Mouse (Mus musculus) intestine, embryonic 14.5 days (tissue): ENCODE results near the gene Dusp1. TPM values are rescaled to one million over a fixed set of nuclear protein-coding genes. Genes with fewer than 3 reads are reported as not detected.

Experiments used
- ATAC-seq: fragments of 200-750 bp; cut with Nextera tagmentation; replicated peaks from 2 replicates; pipeline ENCODE4 v1.8.0; 2017; ENCODE audit warnings: low read depth, moderate number of reproducible peaks, moderate TSS enrichment, moderate library complexity; ENCODE audit not compliant: low FRiP score, low TSS enrichment
- DNase-seq: peaks from one replicate; pipeline ENCODE4 v3.0.0-alpha.2; 2018; ENCODE audit warnings: low spot score
- H3K27ac ChIP-seq: fragments of 300-500 bp; sonication (generic); 2 replicates; pipeline ENCODE4 v1.5.1; 2014; ENCODE audit warnings: low read depth, mild to moderate bottlenecking, control low read depth
- H3K27me3 ChIP-seq: fragments of 300-500 bp; sonication (generic); replicated peaks from 2 replicates; pipeline ENCODE4 v1.6.1; 2014; ENCODE audit warnings: low read length, control low read depth; ENCODE audit not compliant: control insufficient read depth, insufficient read depth
- H3K36me3 ChIP-seq: fragments of 300-500 bp; sonication (generic); 2 replicates; pipeline ENCODE4 v1.6.1; 2014; ENCODE audit warnings: low read length, control low read depth; ENCODE audit not compliant: control insufficient read depth, insufficient read depth
- H3K4me1 ChIP-seq: fragments of 300-500 bp; sonication (generic); replicated peaks from 2 replicates; pipeline ENCODE4 v1.6.1; 2014; ENCODE audit warnings: low read length, control low read depth, mixed read lengths; ENCODE audit not compliant: control insufficient read depth, insufficient read depth
- H3K4me2 ChIP-seq: fragments of 300-500 bp; sonication (generic); 2 replicates; pipeline ENCODE4 v1.6.1; 2014; ENCODE audit warnings: low read length
- H3K4me3 ChIP-seq: fragments of 300-500 bp; sonication (generic); 2 replicates; pipeline ENCODE4 v1.5.1; 2014; ENCODE audit warnings: low read depth, low read length, control low read depth, mixed read lengths
- H3K9ac ChIP-seq: fragments of 300-500 bp; sonication (generic); 2 replicates; pipeline ENCODE4 v1.6.1; 2014; ENCODE audit warnings: mild to moderate bottlenecking, low read length
- H3K9me3 ChIP-seq: fragments of 300-500 bp; sonication (generic); 2 replicates; pipeline ENCODE4 v1.6.1; 2016; ENCODE audit warnings: low read length, control low read depth; ENCODE audit not compliant: control insufficient read depth
- WGBS: fragments of 180-500 bp; shearing (Covaris S2); extraction: QIAGEN DNeasy Blood & Tissue Kit; methylation state at CpG from one replicate; pipeline ENCODE4 v1.1.7; 2014; 5-methylcytosine and 5-hydroxymethylcytosine counted together
- polyA plus RNA-seq: library from polyadenylated mRNA; unstranded; fragments of >200 nt; fragmentation: Nextera tagmentation; extraction: Ambion mirVana; gene quantifications from 2 replicates; pipeline ENCODE4 v1.2.1, GENCODE M21; 2014

The Dusp1 gene
- polyA plus RNA-seq, 1 experiment from 2014 or later, result 17.0 TPM

GRCm38 (mm10) chr17:26488711-26489403 is 73.1 kb downstream of the Dusp1 start:
- DNase-seq (no peak), ATAC-seq (no peak)
- WGBS, result 72% methylated on average over 8 of the region's 8 CpGs
- Histone ChIP-seq H3K4me3 (no peak overlapping the region), H3K27me3 (no peaks in the 10 kb centered on the region), H3K36me3 (no peaks in the 10 kb centered on the region), H3K27ac (no peak overlapping the region), H3K9ac (no peak overlapping the region), H3K4me2 (no peak overlapping the region), H3K9me3 (peaks cover 6% of the 10 kb centered on the region), H3K4me1 (0 out of 2 replicates have a peak, but pooled peaks cover 3% of the 10 kb centered on the region)

- H3K27ac ChIP-seq, result no peak overlapping the region
- no peak overlapping the region for H3K4me2 ChIP-seq
- H3K4me1 ChIP-seq, result 0 out of 2 replicates have a peak, but pooled peaks cover 3% of the 10 kb centered on the region
- no peak for ATAC-seq
- H3K36me3 ChIP-seq, result no peaks in the 10 kb centered on the region
- H3K9me3 ChIP-seq, result peaks cover 3% of the 10 kb centered on the region; the same call in 1 of the 2 replicates
- WGBS, result 98% methylated on average over 4 of the region's 4 CpGs
- no peak overlapping the region for H3K4me3 ChIP-seq
- H3K27me3 ChIP-seq, result no peaks in the 10 kb centered on the region
- H3K9ac ChIP-seq, result no peak overlapping the region
- DNase-seq, result no peak
Observed at GRCm38 (mm10) chr17:26487917-26488316, 74.0 kb downstream of the Dusp1 start.

GRCm38 (mm10) chr17:26487266-26487665 is 74.7 kb downstream of the Dusp1 start:
- H3K4me1 ChIP-seq, result 0 out of 2 replicates have a peak, but pooled peaks cover 3% of the 10 kb centered on the region

GRCm38 (mm10) chr17:26484626-26485421 is 77.1 kb downstream of the Dusp1 start:
- H3K27ac ChIP-seq, result no peak overlapping the region
- 0 out of 2 replicates have a peak, but pooled peaks cover 3% of the 10 kb centered on the region for H3K4me1 ChIP-seq
- 85% methylated on average over 14 of the region's 14 CpGs for WGBS
- H3K36me3 ChIP-seq, result no peaks in the 10 kb centered on the region
- no peak for ATAC-seq
- H3K27me3 ChIP-seq, result no peaks in the 10 kb centered on the region
- H3K4me2 ChIP-seq, result no peak overlapping the region
- H3K9me3 ChIP-seq, result no peaks in the 10 kb centered on the region
- H3K9ac ChIP-seq, result no peak overlapping the region
- no peak overlapping the region for H3K4me3 ChIP-seq
- no peak for DNase-seq

More at GRCm38 (mm10) chr17:26487266-26487665, 74.7 kb downstream of the Dusp1 start:
- 52% methylated on average over 5 of the region's 5 CpGs for WGBS
- Histone ChIP-seq H3K4me2 (no peak overlapping the region), H3K9ac (no peak overlapping the region), H3K27me3 (no peaks in the 10 kb centered on the region), H3K36me3 (no peaks in the 10 kb centered on the region), H3K9me3 (no peaks in the 10 kb centered on the region), H3K27ac (no peak overlapping the region), H3K4me3 (no peak overlapping the region)
- DNase-seq, result no peak
- no peak for ATAC-seq

GRCm38 (mm10) chr17:26480956-26481355 is 81.0 kb downstream of the Dusp1 start:
- H3K4me1 ChIP-seq, result no peaks in the 10 kb centered on the region
- 74% methylated on average over 4 of the region's 4 CpGs for WGBS
- no peak overlapping the region for H3K4me3 ChIP-seq
- no peaks in the 10 kb centered on the region for H3K27me3 ChIP-seq
- no peaks in the 10 kb centered on the region for H3K9me3 ChIP-seq
- no peak for DNase-seq
- ATAC-seq, result no peak
- H3K36me3 ChIP-seq, result no peaks in the 10 kb centered on the region
- no peak overlapping the region for H3K9ac ChIP-seq
- H3K4me2 ChIP-seq, result no peak overlapping the region
- H3K27ac ChIP-seq, result no peak overlapping the region

GRCm38 (mm10) chr17:26479619-26480018 is 82.3 kb downstream of the Dusp1 start:
- Histone ChIP-seq H3K4me1 (no peaks in the 10 kb centered on the region), H3K9me3 (no peaks in the 10 kb centered on the region), H3K4me2 (no peak overlapping the region), H3K36me3 (no peaks in the 10 kb centered on the region), H3K9ac (no peak overlapping the region), H3K4me3 (no peak overlapping the region), H3K27me3 (no peaks in the 10 kb centered on the region), H3K27ac (no peak overlapping the region)
- WGBS, result 79% methylated on average over 6 of the region's 6 CpGs
- no peak for DNase-seq
- no peak for ATAC-seq

GRCm38 (mm10) chr17:26478672-26479071 is 83.3 kb downstream of the Dusp1 start:
- Histone ChIP-seq H3K27ac (no peak overlapping the region), H3K27me3 (no peaks in the 10 kb centered on the region), H3K4me2 (no peak overlapping the region), H3K4me1 (no peaks in the 10 kb centered on the region), H3K9me3 (no peaks in the 10 kb centered on the region), H3K36me3 (no peaks in the 10 kb centered on the region), H3K4me3 (no peak overlapping the region), H3K9ac (no peak overlapping the region)
- 64% methylated on average over 4 of the region's 4 CpGs for WGBS
- DNase-seq (no peak), ATAC-seq (no peak)

- no peak overlapping the region for H3K4me3 ChIP-seq
- no peak overlapping the region for H3K27ac ChIP-seq
- H3K36me3 ChIP-seq, result no peaks in the 10 kb centered on the region
- no peaks in the 10 kb centered on the region for H3K27me3 ChIP-seq
- no peak overlapping the region for H3K9ac ChIP-seq
- DNase-seq (no peak), ATAC-seq (no peak)
- no peak overlapping the region for H3K4me2 ChIP-seq
- 31% methylated on average over 6 of the region's 6 CpGs for WGBS
- H3K9me3 ChIP-seq, result no peaks in the 10 kb centered on the region
- no peaks in the 10 kb centered on the region for H3K4me1 ChIP-seq
Observed at GRCm38 (mm10) chr17:26476871-26477270, 85.1 kb downstream of the Dusp1 start.
